Mouse (Mus musculus): ENCODE data around the gene Srrm4.

GRCm38 (mm10) chr5:116406507-116406906 is 185.1 kb downstream of the Srrm4 start:
- TF ChIP-seq POLR2A (IDR thresholded peaks at IDR 0.05; ENCODE audit: extremely low read depth, insufficient read depth, low read length) = no peak
- TF ChIP-seq CTCF (IDR thresholded peaks at IDR 0.05; ENCODE audit: low read depth, low read length) = no peak

Measured in liver, adult 2 months (tissue).